Mouse (Mus musculus): ENCODE measurements around the gene Rbm15.

- TF ChIP-seq POLR2A (IDR thresholded peaks at IDR 0.05; ENCODE audit: borderline replicate concordance, extremely low read depth, insufficient read depth, insufficient read length, poor library complexity, severe bottlenecking) (no peak), CTCF (IDR thresholded peaks at IDR 0.05; ENCODE audit: borderline replicate concordance, extremely low read depth, insufficient read depth, insufficient read length) (no peak)
These were observed 42.6 kb downstream of the Rbm15 start, which contains the start of gene Slc16a4 for GRCm38 (mm10) chr3:107290764-107291381.
